Mouse (Mus musculus): ENCODE results near the gene Pigk. TPM values are rescaled to one million over a fixed set of nuclear protein-coding genes. Genes with fewer than 3 reads are reported as not detected.
A peak's percentile ranks its signal among the peaks of the same experiment; 100 is the strongest.

Pigk gene
- polyA plus RNA-seq, 1 experiment from 2014 or later = 51.4 TPM

GRCm38 (mm10) chr3:152929788-152930281 is 215.9 kb downstream of the Pigk start:
- 67% methylated on average over 7 of the region's 7 CpGs for WGBS
- H3K27ac ChIP-seq = no peak overlapping the region
- H3K9ac ChIP-seq = no peak overlapping the region
- no peaks in the 10 kb centered on the region for H3K9me3 ChIP-seq
- H3K4me1 ChIP-seq = peaks cover 3% of the 10 kb centered on the region; the same call in 1 of the 2 replicates
- no peak overlapping the region for H3K4me3 ChIP-seq
- no peaks in the 10 kb centered on the region for H3K27me3 ChIP-seq
- no peak for ATAC-seq (ENCODE audit: insufficient number of reproducible peaks, insufficient read depth, low FRiP score, low TSS enrichment)
- no peak overlapping the region for H3K4me2 ChIP-seq (replicated peaks)
- H3K36me3 ChIP-seq = no peaks in the 10 kb centered on the region

GRCm38 (mm10) chr3:152931354-152931753 is 217.5 kb downstream of the Pigk start:
- Histone ChIP-seq H3K9me3 (no peaks in the 10 kb centered on the region), H3K27ac (no peak overlapping the region), H3K4me2 (replicated peaks) (no peak overlapping the region), H3K4me3 (no peak overlapping the region), H3K4me1 (peaks cover 3% of the 10 kb centered on the region; the same call in 1 of the 2 replicates), H3K9ac (no peak overlapping the region), H3K36me3 (no peaks in the 10 kb centered on the region), H3K27me3 (no peaks in the 10 kb centered on the region)
- ATAC-seq (ENCODE audit: insufficient number of reproducible peaks, insufficient read depth, low FRiP score, low TSS enrichment) = no peak
- WGBS = 81% methylated on average over 3 of the region's 3 CpGs

DNA sequence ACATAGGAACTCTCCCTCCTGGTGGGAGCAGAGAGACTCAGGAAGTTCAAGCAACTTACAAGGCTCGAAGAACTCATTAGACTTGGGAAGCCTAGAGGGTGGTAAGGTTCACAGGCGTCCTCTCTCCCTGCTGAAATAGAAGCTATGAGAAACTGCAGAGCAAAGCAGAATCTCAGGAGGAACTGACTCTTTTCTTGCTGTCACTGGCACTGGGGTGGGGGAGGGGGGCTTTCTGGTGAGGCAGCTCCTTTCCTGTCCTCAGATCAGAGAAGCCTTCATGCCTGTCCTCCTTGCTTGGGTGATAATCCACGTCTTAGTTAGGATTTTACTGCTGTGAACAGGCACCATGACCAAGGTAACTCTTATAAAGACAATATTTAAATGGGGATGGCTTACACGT is 218.2 kb downstream of the Pigk start:
- Histone ChIP-seq H3K4me3 (no peak overlapping the region), H3K27me3 (no peaks in the 10 kb centered on the region), H3K9me3 (no peaks in the 10 kb centered on the region), H3K9ac (no peak overlapping the region), H3K4me2 (replicated peaks) (no peak overlapping the region), H3K36me3 (no peaks in the 10 kb centered on the region), H3K4me1 (peaks cover 3% of the 10 kb centered on the region; the same call in 1 of the 2 replicates), H3K27ac (no peak overlapping the region)
- no peak for ATAC-seq (ENCODE audit: insufficient number of reproducible peaks, insufficient read depth, low FRiP score, low TSS enrichment)
- WGBS = 81% methylated on average over 4 of the region's 4 CpGs

- Histone ChIP-seq H3K4me3 (no peak overlapping the region), H3K4me1 (peaks cover 3% of the 10 kb centered on the region; the same call in 1 of the 2 replicates), H3K9me3 (no peaks in the 10 kb centered on the region), H3K27me3 (no peaks in the 10 kb centered on the region), H3K36me3 (no peaks in the 10 kb centered on the region), H3K27ac (no peak overlapping the region), H3K4me2 (replicated peaks) (no peak overlapping the region), H3K9ac (no peak overlapping the region)
- no peak for ATAC-seq (ENCODE audit: insufficient number of reproducible peaks, insufficient read depth, low FRiP score, low TSS enrichment)
- whole genome bisulfite sequencing = 89% methylated on average over 2 of the region's 2 CpGs
Observed at GRCm38 (mm10) chr3:152932544-152932943, 218.6 kb downstream of the Pigk start.

GRCm38 (mm10) chr3:152933737-152934136 is 219.8 kb downstream of the Pigk start:
- 97% methylated on average over 3 of the region's 3 CpGs for WGBS
- Histone ChIP-seq H3K4me1 (peaks cover 2% of the 10 kb centered on the region; the same call in 1 of the 2 replicates), H3K36me3 (no peaks in the 10 kb centered on the region), H3K9ac (no peak overlapping the region), H3K4me3 (no peak overlapping the region), H3K9me3 (no peaks in the 10 kb centered on the region), H3K4me2 (replicated peaks) (no peak overlapping the region), H3K27ac (no peak overlapping the region), H3K27me3 (no peaks in the 10 kb centered on the region)
- ATAC-seq (ENCODE audit: insufficient number of reproducible peaks, insufficient read depth, low FRiP score, low TSS enrichment) = no peak

GRCm38 (mm10) chr3:152936313-152936712 is 222.4 kb downstream of the Pigk start:
- H3K4me3 ChIP-seq = no peak overlapping the region
- H3K36me3 ChIP-seq = no peaks in the 10 kb centered on the region
- H3K9me3 ChIP-seq = no peaks in the 10 kb centered on the region
- ATAC-seq (ENCODE audit: insufficient number of reproducible peaks, insufficient read depth, low FRiP score, low TSS enrichment) = no peak
- no peak overlapping the region for H3K27ac ChIP-seq
- no peaks in the 10 kb centered on the region for H3K4me1 ChIP-seq
- H3K9ac ChIP-seq = no peak overlapping the region
- no peaks in the 10 kb centered on the region for H3K27me3 ChIP-seq
- no peak overlapping the region for H3K4me2 ChIP-seq (replicated peaks)
- WGBS = 85% methylated on average over 3 of the region's 3 CpGs

DNA sequence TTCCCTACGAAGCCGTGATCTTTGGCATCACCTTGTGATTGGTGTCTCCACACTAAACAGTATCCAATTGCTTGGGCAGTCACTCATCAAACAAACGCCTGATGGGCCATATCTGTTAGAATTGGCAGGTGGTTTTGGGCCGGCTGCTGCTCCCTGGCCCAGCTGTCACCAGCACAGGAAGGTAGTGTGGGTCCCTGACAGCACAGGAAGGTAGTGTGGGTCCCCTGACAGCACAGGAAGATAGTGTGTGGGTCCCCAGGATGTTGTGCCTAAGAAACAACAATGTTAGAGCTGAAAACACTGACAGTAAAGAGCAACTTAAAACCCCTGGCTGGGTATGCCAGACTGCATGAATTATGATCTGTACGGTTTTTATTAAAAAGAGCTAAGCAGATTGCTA is 227.8 kb downstream of the Pigk start:
- no peak for ATAC-seq (ENCODE audit: insufficient number of reproducible peaks, insufficient read depth, low FRiP score, low TSS enrichment)
- Histone ChIP-seq H3K4me3 (no peak overlapping the region), H3K9me3 (no peaks in the 10 kb centered on the region), H3K27me3 (no peaks in the 10 kb centered on the region), H3K27ac (no peak overlapping the region), H3K9ac (no peak overlapping the region), H3K36me3 (no peaks in the 10 kb centered on the region), H3K4me2 (replicated peaks) (no peak overlapping the region), H3K4me1 (no peaks in the 10 kb centered on the region)
- 85% methylated on average over 5 of the region's 5 CpGs for WGBS

GRCm38 (mm10) chr3:152942985-152943384 is 229.1 kb downstream of the Pigk start:
- Histone ChIP-seq H3K4me3 (no peak overlapping the region), H3K4me2 (replicated peaks) (no peak overlapping the region), H3K9ac (no peak overlapping the region), H3K4me1 (no peaks in the 10 kb centered on the region), H3K9me3 (no peaks in the 10 kb centered on the region), H3K27ac (no peak overlapping the region), H3K36me3 (no peaks in the 10 kb centered on the region), H3K27me3 (no peaks in the 10 kb centered on the region)
- WGBS = 78% methylated on average over 11 of the region's 11 CpGs
- ATAC-seq (ENCODE audit: insufficient number of reproducible peaks, insufficient read depth, low FRiP score, low TSS enrichment) = no peak

DNA sequence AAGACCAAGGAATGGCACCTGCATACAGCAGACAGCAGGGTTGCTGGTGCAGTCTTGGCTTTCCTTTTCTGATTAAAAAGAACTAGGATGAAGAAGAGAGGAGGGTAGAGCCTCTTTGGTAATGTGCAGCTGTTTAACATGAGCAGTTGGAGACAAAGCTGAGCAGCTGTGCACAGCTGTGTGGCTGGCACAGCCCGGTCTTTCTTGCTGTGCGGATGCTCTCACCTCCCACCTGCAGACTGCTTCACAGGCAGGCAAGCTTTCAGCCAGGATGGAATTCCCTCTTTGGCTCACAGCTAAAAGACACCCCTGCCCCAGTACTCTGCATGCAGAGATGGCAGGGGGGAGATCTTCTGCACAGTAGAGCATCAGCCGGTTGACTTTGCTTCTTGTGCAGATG is 230.9 kb downstream of the Pigk start:
- Histone ChIP-seq H3K4me1 (no peaks in the 10 kb centered on the region), H3K4me2 (replicated peaks) (no peak overlapping the region), H3K9ac (no peak overlapping the region), H3K9me3 (no peaks in the 10 kb centered on the region), H3K27ac (no peak overlapping the region), H3K27me3 (no peaks in the 10 kb centered on the region), H3K4me3 (no peak overlapping the region), H3K36me3 (no peaks in the 10 kb centered on the region)
- no peak for ATAC-seq (ENCODE audit: insufficient number of reproducible peaks, insufficient read depth, low FRiP score, low TSS enrichment)
- 88% methylated on average over 3 of the region's 3 CpGs for WGBS

DNA sequence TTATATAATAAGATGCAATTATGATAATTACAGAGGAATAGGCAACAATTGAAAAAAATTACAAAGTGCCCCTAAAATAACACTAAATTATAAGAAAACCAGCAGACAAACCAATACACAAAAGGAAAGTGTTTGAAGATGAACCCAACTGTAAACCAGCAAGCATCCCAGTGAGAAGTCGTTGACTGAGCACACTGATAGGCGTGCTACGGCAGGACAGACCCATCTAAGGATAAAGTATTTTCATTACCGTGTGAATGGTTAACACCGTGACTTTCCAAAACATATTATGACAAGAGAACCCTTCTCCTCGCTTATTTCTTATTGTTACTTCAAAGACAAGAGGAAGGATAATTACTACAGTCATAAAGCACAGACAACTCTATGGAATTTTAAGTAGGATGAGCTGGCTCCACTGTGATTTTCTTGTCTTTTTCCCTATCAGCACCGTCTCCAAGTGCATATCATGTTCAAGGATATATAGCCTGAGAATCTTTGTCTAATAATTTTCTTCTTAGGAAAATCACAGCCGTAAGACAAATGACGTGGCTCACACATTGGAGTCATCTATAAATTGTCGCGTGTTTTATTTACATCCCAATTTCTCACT is 233.2 kb downstream of the Pigk start:
- H3K4me3 ChIP-seq = no peak overlapping the region
- H3K4me2 ChIP-seq (replicated peaks) = no peak overlapping the region
- H3K9ac ChIP-seq = no peak overlapping the region
- no peak for ATAC-seq (ENCODE audit: insufficient number of reproducible peaks, insufficient read depth, low FRiP score, low TSS enrichment)
- no peaks in the 10 kb centered on the region for H3K9me3 ChIP-seq
- no peak overlapping the region for H3K27ac ChIP-seq
- 83% methylated on average over 11 of the region's 11 CpGs for WGBS
- H3K36me3 ChIP-seq = no peaks in the 10 kb centered on the region
- no peaks in the 10 kb centered on the region for H3K27me3 ChIP-seq
- no peaks in the 10 kb centered on the region for H3K4me1 ChIP-seq

DNA sequence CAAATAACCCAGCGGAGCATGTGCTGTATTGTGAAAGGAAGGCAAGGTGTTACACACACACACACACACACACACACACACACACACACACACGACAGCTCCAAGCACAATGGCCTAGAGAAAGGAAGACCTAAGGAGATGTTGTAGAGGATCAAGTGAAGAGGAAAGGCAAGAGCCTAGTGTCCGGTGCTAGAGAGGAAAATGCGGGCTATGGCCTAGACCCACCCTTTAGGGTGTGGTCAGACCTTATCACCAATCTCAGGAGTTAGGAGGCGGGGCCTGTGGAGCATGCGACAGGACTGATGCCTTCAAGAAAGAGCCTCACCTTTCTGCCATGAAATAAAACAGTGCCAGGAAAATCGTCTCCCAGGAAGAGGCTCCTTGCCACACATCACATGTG is 234.7 kb downstream of the Pigk start:
- Histone ChIP-seq H3K4me2 (replicated peaks) (no peak overlapping the region), H3K9me3 (no peaks in the 10 kb centered on the region), H3K27ac (no peak overlapping the region), H3K9ac (no peak overlapping the region), H3K4me3 (no peak overlapping the region), H3K4me1 (no peaks in the 10 kb centered on the region), H3K36me3 (no peaks in the 10 kb centered on the region), H3K27me3 (no peaks in the 10 kb centered on the region)
- 0 out of 2 replicates have a peak, but pooled peaks have one; percentile 22 for ATAC-seq (ENCODE audit: insufficient number of reproducible peaks, insufficient read depth, low FRiP score, low TSS enrichment)
- WGBS = 86% methylated on average over 7 of the region's 7 CpGs

DNA sequence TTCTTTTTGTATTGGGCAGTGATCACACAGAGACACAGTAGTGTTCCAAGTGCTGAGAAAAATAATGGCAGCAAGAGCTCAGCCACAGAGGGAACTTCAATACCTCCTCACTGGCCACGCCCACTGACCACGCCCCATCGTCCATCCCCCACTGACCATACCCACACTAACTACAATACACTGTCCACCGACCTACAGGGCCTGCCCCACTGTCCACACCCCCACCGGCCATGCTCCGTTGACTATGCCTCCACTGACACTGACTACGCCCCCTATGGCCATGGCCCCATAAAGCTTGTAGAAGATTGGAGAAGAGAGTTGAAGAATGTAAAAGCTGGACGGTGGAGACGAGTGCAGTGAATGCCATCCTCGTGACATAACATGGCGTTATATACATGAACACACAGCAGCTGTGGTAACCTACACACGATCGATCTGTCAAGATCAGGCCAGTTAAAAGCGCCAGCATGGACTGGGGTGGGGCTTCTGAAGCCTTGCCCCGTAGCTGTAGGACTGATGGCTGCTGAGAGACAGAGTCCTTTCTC is 235.4 kb downstream of the Pigk start:
- Histone ChIP-seq H3K4me2 (replicated peaks) (no peak overlapping the region), H3K27ac (no peak overlapping the region), H3K4me1 (no peaks in the 10 kb centered on the region), H3K9me3 (no peaks in the 10 kb centered on the region), H3K4me3 (no peak overlapping the region), H3K36me3 (no peaks in the 10 kb centered on the region), H3K27me3 (no peaks in the 10 kb centered on the region), H3K9ac (no peak overlapping the region)
- ATAC-seq (ENCODE audit: insufficient number of reproducible peaks, insufficient read depth, low FRiP score, low TSS enrichment) = no peak
- 93% methylated on average over 15 of the region's 15 CpGs for WGBS

All from embryonic facial prominence, embryonic 12.5 days (tissue).